Mouse (Mus musculus) lung, postnatal 0 days (tissue): ENCODE measurements around the gene Evl.

Experiments
- CTCF ChIP-seq: IDR thresholded peaks from 2 replicates; pipeline ENCODE4 v1.5.1; 2016; ENCODE audit warnings: antibody characterized with exemption, mild to moderate bottlenecking
- EP300 ChIP-seq: IDR thresholded peaks from 2 replicates; pipeline ENCODE4 v1.6.1; 2016; ENCODE audit warnings: antibody characterized with exemption, mild to moderate bottlenecking, control low read depth

GRCm38 (mm10) chr12:108606321-108606720 lies 51.8 kb downstream of the Evl start:
- TF ChIP-seq CTCF: no peak
- no peak for TF ChIP-seq EP300
